Mouse (Mus musculus) adrenal gland, postnatal 4 days (tissue): ENCODE results near the gene Fcna. TPM values are rescaled to one million over a fixed set of nuclear protein-coding genes. Genes with fewer than 3 reads are reported as not detected.

Experiments used
- DNase-seq, 2 experiments: peaks; one replicate each; pipeline ENCODE4 v3.0.0; 2021 to 2022; ENCODE audit warnings: low spot score in 2 of 2, mixed read lengths in 2 of 2
- total RNA-seq, 2 experiments: library from RNA; stranded (reverse); gene quantifications; 2 replicates each; pipeline ENCODE4 v1.2.3; 2021

The Fcna gene
- total RNA-seq, 2 experiments from 2014 or later = 10.2 to 14.4 TPM

- DNase-seq = no peak
Observed at GRCm38 (mm10) chr2:25578796-25579736, 48.8 kb downstream of the Fcna start.

DNA sequence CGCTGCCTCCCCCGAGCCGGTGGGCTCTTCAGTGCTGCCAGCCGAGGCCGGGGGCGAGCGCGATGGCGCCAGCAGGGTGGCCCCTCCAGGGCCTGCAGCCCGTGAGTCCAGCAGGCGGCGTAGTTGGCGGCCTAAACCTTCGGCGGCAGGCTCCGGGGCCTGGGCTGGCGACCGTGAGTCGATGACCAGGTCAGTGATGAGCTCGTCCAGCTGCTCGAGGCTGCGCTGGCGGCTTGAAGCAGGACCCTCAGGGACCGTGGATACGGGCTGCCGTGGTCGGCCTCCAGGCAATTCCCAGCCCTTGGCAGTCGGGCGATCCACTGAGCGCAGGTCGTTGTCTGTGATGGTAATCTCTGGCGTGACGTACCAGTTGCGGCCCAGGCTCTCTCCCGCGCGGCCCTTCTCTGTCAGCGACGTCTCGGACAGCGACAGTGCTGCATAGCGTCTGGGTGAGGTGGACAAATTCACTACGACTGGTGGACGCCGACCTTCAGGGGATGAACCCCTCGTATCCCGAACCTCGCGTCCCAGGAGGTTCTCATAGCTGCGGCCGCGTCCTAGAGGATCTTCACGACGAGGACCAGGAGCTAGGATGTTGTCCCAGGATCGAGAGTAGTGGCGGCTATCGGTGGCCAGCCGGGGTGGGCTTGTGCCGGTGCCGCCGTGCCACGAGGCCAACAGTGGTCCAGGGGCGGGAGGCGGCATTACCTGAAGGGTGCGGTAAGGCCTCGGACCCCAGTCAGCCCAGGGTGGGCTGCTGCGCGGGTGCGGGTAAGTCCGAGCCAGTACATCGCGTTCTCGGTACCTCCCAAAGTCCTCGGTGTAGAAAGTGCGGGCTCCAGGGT is 49.7 kb downstream of the Fcna start:
- DNase-seq = no peak

DNA sequence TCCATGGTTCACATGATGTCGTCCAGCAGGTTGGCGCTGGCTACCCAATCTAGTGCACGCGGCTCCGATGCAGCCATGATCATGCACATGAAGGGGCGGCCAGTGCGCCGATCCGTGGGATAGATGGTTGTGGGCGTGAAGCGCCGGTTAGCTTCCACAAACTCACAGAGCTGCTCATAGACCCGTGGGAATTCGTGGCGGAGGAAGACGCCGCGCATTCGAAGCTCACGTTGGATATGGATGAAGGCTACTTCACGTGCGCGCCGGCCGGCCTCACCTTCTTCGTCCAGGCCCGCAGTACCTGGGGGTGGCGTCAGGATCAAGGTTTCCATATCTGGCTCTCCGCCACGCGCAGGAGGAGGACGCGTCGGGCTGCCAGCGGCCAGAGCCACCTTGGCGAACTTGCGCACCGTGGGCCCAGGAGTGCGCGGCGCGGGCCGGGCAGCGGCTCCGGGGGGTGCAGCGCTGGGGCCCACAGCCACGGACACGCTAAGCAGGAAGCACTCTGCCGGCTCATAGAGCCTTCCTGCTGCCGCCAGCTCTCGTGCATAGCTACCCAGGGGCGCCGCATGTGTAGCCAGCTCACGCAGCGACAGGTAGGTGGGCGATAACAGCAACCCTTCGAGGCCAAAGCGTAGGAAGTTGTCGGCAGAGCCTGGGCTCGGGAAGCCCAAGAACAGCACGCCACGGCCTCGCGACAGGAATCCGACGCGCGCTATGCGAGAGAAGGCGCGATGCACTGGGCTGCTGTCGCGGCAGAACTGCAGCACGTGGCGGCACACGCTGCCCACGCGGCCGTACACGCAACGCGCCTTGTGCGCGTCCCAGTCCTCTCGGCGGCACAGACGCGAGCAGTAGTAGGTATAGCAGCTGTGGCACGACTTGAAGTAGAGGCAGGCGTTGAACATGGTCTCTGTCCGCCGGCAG is 50.6 kb downstream of the Fcna start:
- no peak for DNase-seq

DNA sequence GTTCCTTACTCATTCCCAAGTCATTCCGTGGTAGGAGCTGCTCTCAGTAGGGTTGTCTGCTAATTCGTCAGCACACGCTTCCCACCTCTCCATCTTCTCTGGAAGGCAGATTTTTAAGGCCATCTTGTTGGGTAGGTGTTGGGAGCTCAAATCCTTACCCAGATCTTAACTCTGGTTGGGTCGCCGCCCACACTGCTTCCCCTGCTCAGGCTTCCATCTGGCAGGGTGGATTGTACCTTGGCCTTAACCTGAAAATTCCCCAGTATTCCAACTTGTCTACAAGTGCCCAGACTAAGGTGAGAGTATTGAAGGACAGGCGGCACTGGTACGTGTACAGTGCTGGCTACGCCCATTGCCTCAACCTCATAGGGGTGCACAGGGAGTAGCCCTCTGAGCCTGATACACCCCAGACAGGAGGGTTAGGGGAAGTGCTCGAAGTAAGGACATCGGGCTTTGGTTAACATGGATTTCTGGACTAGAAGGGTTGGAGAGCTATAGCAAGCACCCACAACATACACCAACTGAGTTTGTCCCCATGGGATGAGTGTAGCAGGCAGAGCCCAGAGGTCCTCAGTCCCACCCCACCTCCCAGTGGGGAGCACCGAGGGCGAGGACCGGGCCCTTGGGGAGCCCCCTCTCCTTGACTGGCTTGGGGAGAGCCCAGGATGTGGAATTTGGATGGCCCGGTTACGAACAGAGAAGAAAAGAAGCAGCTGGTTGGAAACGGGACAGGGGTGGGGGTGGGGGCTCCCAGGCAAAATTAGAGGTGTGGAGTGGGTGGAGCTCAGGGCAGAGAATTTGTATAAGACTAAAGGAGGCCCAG is 51.6 kb downstream of the Fcna start:
- DNase-seq = no peak

DNA sequence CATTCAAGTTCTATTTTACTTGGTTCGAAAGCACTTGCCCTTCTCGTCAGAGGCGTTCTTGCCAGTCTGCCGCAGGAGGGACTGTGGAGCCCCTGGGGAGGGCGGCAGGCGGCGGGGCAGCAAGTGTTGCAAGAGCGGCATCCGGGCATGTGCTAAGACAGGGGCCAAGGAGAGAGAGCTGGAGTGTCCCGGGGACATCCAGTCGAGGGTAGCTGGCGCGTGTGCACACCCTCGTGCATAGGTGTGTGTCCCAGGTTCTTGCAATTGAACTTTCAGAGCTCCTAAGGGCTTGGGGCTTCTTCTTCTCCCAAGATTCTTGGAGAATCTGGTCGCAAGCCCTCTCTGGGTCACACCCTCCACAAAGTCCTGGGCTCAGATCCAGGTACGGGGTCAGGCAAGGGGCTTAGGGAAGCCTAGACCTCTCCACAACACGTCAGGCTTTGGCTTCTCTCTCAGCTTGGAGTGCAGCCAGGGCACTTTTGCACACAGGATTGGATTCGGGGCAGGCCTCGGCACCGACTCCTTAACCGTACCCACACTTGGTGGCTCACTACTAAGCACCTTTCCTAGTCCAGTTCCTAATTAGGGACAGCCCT is 52.3 kb downstream of the Fcna start:
- DNase-seq = no peak

Other genes with a start within 250 kb of the Fcna start
- gene Entpd2, start 232.2 kb downstream of the Fcna start, total RNA-seq = 10 to 100 TPM in 1 of 2 experiments, 1 to 10 TPM in 1; 10.0 to 11.8 TPM
- gene Npdc1, start 228.7 kb downstream of the Fcna start, total RNA-seq = 100 to 1,000 TPM; 102 to 112 TPM
- gene Fut7, start 204.8 kb downstream of the Fcna start, total RNA-seq = under 1 TPM in 1 of 2 experiments, not detected in 1; 0.82 TPM
- gene Abca2, start 199.3 kb downstream of the Fcna start, total RNA-seq = 10 to 100 TPM; 30.4 to 34.3 TPM
- gene Clic3, start 171.2 kb downstream of the Fcna start, total RNA-seq = 1 to 10 TPM; 1.4 to 1.7 TPM
- gene Paxx, start 166.9 kb downstream of the Fcna start, total RNA-seq = 10 to 100 TPM; 41.0 to 48.5 TPM
- gene Ptgds, start 158.0 kb downstream of the Fcna start, total RNA-seq = 1 to 10 TPM; 3.6 to 6.5 TPM
- not detected for gene Lcn12, start 134.1 kb downstream of the Fcna start, total RNA-seq
- gene Fbxw5, start 127.3 kb downstream of the Fcna start, total RNA-seq = 100 to 1,000 TPM in 1 of 2 experiments, 10 to 100 TPM in 1; 99.5 to 118 TPM
- gene C8g, start 126.3 kb downstream of the Fcna start, total RNA-seq = 1 to 10 TPM; 1.0 to 9.9 TPM
- gene Traf2, start 81.1 kb downstream of the Fcna start, total RNA-seq = 10 to 100 TPM; 19.2 to 20.5 TPM
- 100 to 1,000 TPM; 171 to 191 TPM for gene Edf1, start 70.2 kb downstream of the Fcna start, total RNA-seq
- 1 to 10 TPM; 4.1 to 7.1 TPM for gene Mamdc4, start 53.2 kb downstream of the Fcna start, total RNA-seq
- 10 to 100 TPM; 74.7 to 80.0 TPM for gene Phpt1, start 52.8 kb downstream of the Fcna start, total RNA-seq
- 1 to 10 TPM; 4.6 to 5.3 TPM for gene Ajm1, start 46.3 kb downstream of the Fcna start, total RNA-seq
- gene Rabl6, start 19.5 kb downstream of the Fcna start, total RNA-seq = 100 to 1,000 TPM; 117 to 128 TPM
- under 1 TPM in 1 of 2 experiments, not detected in 1; 0.11 TPM for gene Ccdc183, start 10.4 kb downstream of the Fcna start, total RNA-seq
- 10 to 100 TPM; 37.1 to 39.5 TPM for gene Tmem141, start 6.0 kb downstream of the Fcna start, total RNA-seq
- gene Lcn8, start 25.1 kb upstream of the Fcna start, total RNA-seq = under 1 TPM in 1 of 2 experiments, not detected in 1; 0.68 TPM
- not detected for gene Lcn5, start 29.9 kb upstream of the Fcna start, total RNA-seq
- not detected for gene Lcn6, start 48.8 kb upstream of the Fcna start, total RNA-seq
- gene Lcn10, start 54.7 kb upstream of the Fcna start, total RNA-seq = not detected
- 1 to 10 TPM; 6.6 to 6.9 TPM for gene Obp2a, start 72.0 kb upstream of the Fcna start, total RNA-seq
- gene Bmyc, start 78.7 kb upstream of the Fcna start, total RNA-seq = 10 to 100 TPM; 74.3 to 75.0 TPM
- not detected for gene Obp2b, start 109.0 kb upstream of the Fcna start, total RNA-seq
- not detected for gene Lcn3, start 137.5 kb upstream of the Fcna start, total RNA-seq
- gene Lcn11, start 149.0 kb upstream of the Fcna start, total RNA-seq = not detected
- gene Gm13539, start 154.2 kb upstream of the Fcna start, total RNA-seq = not detected
- gene Glt6d1, start 187.8 kb upstream of the Fcna start, total RNA-seq = not detected
- gene Lcn9, start 195.1 kb upstream of the Fcna start, total RNA-seq = not detected
- not detected for gene Sohlh1, start 219.2 kb upstream of the Fcna start, total RNA-seq
- 10 to 100 TPM; 12.2 to 12.9 TPM for gene Kcnt1, start 235.7 kb upstream of the Fcna start, total RNA-seq